Mouse (Mus musculus) gastrocnemius, postnatal 25 days (tissue): ENCODE results near the gene Cdh5. TPM values are rescaled to one million over a fixed set of nuclear protein-coding genes. Genes with fewer than 3 reads are reported as not detected.
A peak's percentile ranks its signal among the peaks of the same experiment; 100 is the strongest.

Experiments used
- DNase-seq: peaks from one replicate; pipeline ENCODE4 v3.0.0; 2022
- total RNA-seq, 2 experiments: library from RNA; stranded (reverse); gene quantifications; 1 replicate in 1 of 2; 2 replicates in 1 of 2; pipeline ENCODE4 v1.2.3; 2021

Gene Cdh5
- total RNA-seq, 2 experiments from 2014 or later, result 41.8 to 51.9 TPM

GRCm38 (mm10) chr8:104136277-104136676 lies 34.9 kb downstream of the Cdh5 start:
- DNase-seq, result no peak

GRCm38 (mm10) chr8:104137636-104138035 lies 36.2 kb downstream of the Cdh5 start:
- no peak for DNase-seq

- DNase-seq, result no peak
Observed at GRCm38 (mm10) chr8:104140611-104141010, 39.2 kb downstream of the Cdh5 start.

- no peak for DNase-seq
Observed at GRCm38 (mm10) chr8:104142415-104142814, 41.0 kb downstream of the Cdh5 start.

GRCm38 (mm10) chr8:104143379-104143778 lies 42.0 kb downstream of the Cdh5 start:
- no peak for DNase-seq

- DNase-seq, result no peak
Observed at GRCm38 (mm10) chr8:104144434-104145216, 43.2 kb downstream of the Cdh5 start.

GRCm38 (mm10) chr8:104145981-104146689 lies 44.7 kb downstream of the Cdh5 start:
- DNase-seq, result peak; percentile 54

GRCm38 (mm10) chr8:104146717-104147494 lies 45.5 kb downstream of the Cdh5 start:
- no peak for DNase-seq

- DNase-seq, result no peak
Observed at GRCm38 (mm10) chr8:104147947-104148346, 46.5 kb downstream of the Cdh5 start.

GRCm38 (mm10) chr8:104160731-104161130 lies 59.3 kb downstream of the Cdh5 start:
- DNase-seq, result no peak

GRCm38 (mm10) chr8:104169461-104169860 lies 68.0 kb downstream of the Cdh5 start:
- no peak for DNase-seq

GRCm38 (mm10) chr8:104170118-104171049 lies 69.0 kb downstream of the Cdh5 start, which contains the start of gene Bean1:
Gene Bean1 (plus strand): TSS chr8:104170442.
- DNase-seq, result peak; percentile 54

- no peak for DNase-seq
Observed at GRCm38 (mm10) chr8:104171050-104171620, 69.7 kb downstream of the Cdh5 start.

GRCm38 (mm10) chr8:104172420-104172819 lies 71.0 kb downstream of the Cdh5 start:
- no peak for DNase-seq

- DNase-seq, result no peak
Observed at GRCm38 (mm10) chr8:104175848-104176527, 74.6 kb downstream of the Cdh5 start.

GRCm38 (mm10) chr8:104177054-104177453 lies 75.6 kb downstream of the Cdh5 start:
- DNase-seq, result no peak

GRCm38 (mm10) chr8:104184905-104185304 lies 83.5 kb downstream of the Cdh5 start:
- no peak for DNase-seq

- DNase-seq, result no peak
Observed at GRCm38 (mm10) chr8:104186827-104187226, 85.4 kb downstream of the Cdh5 start.

- no peak for DNase-seq
Observed at GRCm38 (mm10) chr8:104187622-104188021, 86.2 kb downstream of the Cdh5 start.

- no peak for DNase-seq
Observed at GRCm38 (mm10) chr8:104188459-104188858, 87.0 kb downstream of the Cdh5 start.
